Mouse (Mus musculus): ENCODE data around the gene Stpg3. TPM values are rescaled to one million over a fixed set of nuclear protein-coding genes. Genes with fewer than 3 reads are reported as not detected.
"Not testable (repeated sequence)": the region's sequence is repeated elsewhere in the genome, so short reads cannot be mapped to it uniquely, and the experiment has no call there.

The Stpg3 gene
- not detected in 2 replicates for polyA plus RNA-seq (2014; fragmentation: Nextera tagmentation; extraction: Ambion mirVana)

- Histone ChIP-seq H3K4me1 (ENCODE audit: control insufficient read depth, insufficient read depth, low read length) (peaks cover 10% of the 10 kb centered on the region), H3K9me3 (ENCODE audit: control insufficient read depth, low read length) (no peaks in the 10 kb centered on the region), H3K36me3 (ENCODE audit: control insufficient read depth, insufficient read depth, low read length) (no peaks in the 10 kb centered on the region), H3K4me2 (ENCODE audit: low read depth, low read length) (no peak within 1 kb of the TSS), H3K9ac (replicated peaks; ENCODE audit: low read depth, low read length) (no peak within 1 kb of the TSS), H3K27ac (ENCODE audit: low read depth, low read length) (no peak within 1 kb of the TSS), H3K27me3 (ENCODE audit: control insufficient read depth, insufficient read depth, low read length) (no peaks in the 10 kb centered on the region), H3K4me3 (ENCODE audit: low read depth, low read length) (no peak within 1 kb of the TSS)
- 82% methylated on average over 3 of the region's 3 CpGs for WGBS
- no peak for ATAC-seq (ENCODE audit: low read depth)
Observed at GRCm38 (mm10) chr2:25214444-25214843, at the start of gene Stpg3. Stpg3 (minus strand) TSS chr2:25214637.

GRCm38 (mm10) chr2:25263623-25264285 is 49.3 kb upstream of the Stpg3 start:
- Histone ChIP-seq H3K4me3 (ENCODE audit: low read depth, low read length) (peak overlapping the region; percentile 71), H3K9ac (replicated peaks; ENCODE audit: low read depth, low read length) (peak overlapping the region; percentile 68), H3K27ac (ENCODE audit: low read depth, low read length) (peak overlapping the region; percentile 68; the same call in 1 of the 2 replicates), H3K4me2 (ENCODE audit: low read depth, low read length) (peak overlapping the region; percentile 99), H3K27me3 (ENCODE audit: control insufficient read depth, insufficient read depth, low read length) (no peaks in the 10 kb centered on the region), H3K9me3 (ENCODE audit: control insufficient read depth, low read length) (no peaks in the 10 kb centered on the region), H3K36me3 (ENCODE audit: control insufficient read depth, insufficient read depth, low read length) (peaks cover under 1% of the 10 kb centered on the region), H3K4me1 (ENCODE audit: control insufficient read depth, insufficient read depth, low read length) (peaks cover 50% of the 10 kb centered on the region)
- WGBS: 11% methylated on average over 12 of the region's 12 CpGs
- no peak for ATAC-seq (ENCODE audit: low read depth)

DNA sequence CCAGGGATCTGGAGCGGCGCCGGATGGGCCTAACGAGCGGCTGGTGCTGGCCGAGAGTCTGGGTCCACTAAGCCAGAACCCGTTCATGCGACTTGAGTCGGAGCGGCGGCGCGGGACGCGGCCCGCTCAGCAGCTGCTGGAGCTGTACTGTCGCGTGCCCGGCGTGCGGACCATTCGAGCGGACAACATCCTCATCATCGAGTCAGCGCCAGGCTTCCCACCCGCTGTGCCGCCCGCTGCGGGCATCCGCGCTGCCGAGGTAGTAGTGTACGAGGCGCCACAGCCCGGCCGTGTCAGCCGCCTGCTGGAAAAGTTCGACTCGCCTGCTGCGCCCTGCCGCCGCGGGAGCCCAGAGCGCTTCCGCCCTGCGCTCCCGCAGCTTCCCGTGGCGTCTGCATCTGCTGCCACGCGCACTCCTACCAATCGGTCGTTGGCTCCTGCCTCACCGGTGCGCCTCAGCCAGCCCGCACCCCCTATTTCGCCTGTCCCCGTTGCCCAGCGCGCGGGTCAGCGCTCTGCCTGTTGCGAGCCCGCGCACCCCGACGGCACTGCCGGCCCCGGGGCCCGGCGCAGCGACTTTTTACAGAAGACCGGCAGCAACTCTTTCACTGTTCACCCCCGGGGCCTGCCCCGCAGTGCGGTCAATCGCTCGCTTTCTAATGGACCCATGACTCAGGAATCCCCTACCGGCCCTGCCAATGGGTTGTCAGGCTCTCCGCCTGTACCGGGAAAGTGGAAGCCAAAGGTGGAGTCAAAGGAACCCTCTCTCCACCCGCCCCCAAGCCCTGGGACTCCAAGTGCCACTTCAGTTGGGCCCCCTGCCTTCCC is 48.6 kb upstream of the Stpg3 start:
- WGBS: under 1% methylated on average over 82 of the region's 82 CpGs
- Histone ChIP-seq H3K4me3 (ENCODE audit: low read depth, low read length) (peak overlapping the region; percentile 71), H3K27me3 (ENCODE audit: control insufficient read depth, insufficient read depth, low read length) (no peaks in the 10 kb centered on the region), H3K27ac (ENCODE audit: low read depth, low read length) (peak overlapping the region; percentile 68), H3K4me1 (ENCODE audit: control insufficient read depth, insufficient read depth, low read length) (peaks cover 50% of the 10 kb centered on the region), H3K36me3 (ENCODE audit: control insufficient read depth, insufficient read depth, low read length) (no peaks in the 10 kb centered on the region), H3K9ac (replicated peaks; ENCODE audit: low read depth, low read length) (peak overlapping the region; percentile 68), H3K4me2 (ENCODE audit: low read depth, low read length) (peak overlapping the region; percentile 99), H3K9me3 (ENCODE audit: control insufficient read depth, low read length) (no peaks in the 10 kb centered on the region)
- peak; percentile 23; the same call in 1 of the 2 replicates for ATAC-seq (ENCODE audit: low read depth)

GRCm38 (mm10) chr2:25262291-25262767 is 47.9 kb upstream of the Stpg3 start, which contains the start of gene Tprn:
Tprn (plus strand) TSS chr2:25262618.
- H3K36me3 ChIP-seq (ENCODE audit: control insufficient read depth, insufficient read depth, low read length): no peaks in the 10 kb centered on the region
- no peaks in the 10 kb centered on the region for H3K27me3 ChIP-seq (ENCODE audit: control insufficient read depth, insufficient read depth, low read length)
- peak within 1 kb of the TSS; percentile 68 for H3K9ac ChIP-seq (replicated peaks; ENCODE audit: low read depth, low read length)
- H3K4me3 ChIP-seq (ENCODE audit: low read depth, low read length): peak within 1 kb of the TSS; percentile 71
- H3K4me2 ChIP-seq (ENCODE audit: low read depth, low read length): peak within 1 kb of the TSS; percentile 99
- H3K27ac ChIP-seq (ENCODE audit: low read depth, low read length): peak within 1 kb of the TSS; percentile 68
- under 1% methylated on average over 39 of the region's 39 CpGs for WGBS
- no peaks in the 10 kb centered on the region for H3K9me3 ChIP-seq (ENCODE audit: control insufficient read depth, low read length)
- peak; percentile 98 for ATAC-seq (ENCODE audit: low read depth)
- peaks cover 43% of the 10 kb centered on the region for H3K4me1 ChIP-seq (ENCODE audit: control insufficient read depth, insufficient read depth, low read length)

DNA sequence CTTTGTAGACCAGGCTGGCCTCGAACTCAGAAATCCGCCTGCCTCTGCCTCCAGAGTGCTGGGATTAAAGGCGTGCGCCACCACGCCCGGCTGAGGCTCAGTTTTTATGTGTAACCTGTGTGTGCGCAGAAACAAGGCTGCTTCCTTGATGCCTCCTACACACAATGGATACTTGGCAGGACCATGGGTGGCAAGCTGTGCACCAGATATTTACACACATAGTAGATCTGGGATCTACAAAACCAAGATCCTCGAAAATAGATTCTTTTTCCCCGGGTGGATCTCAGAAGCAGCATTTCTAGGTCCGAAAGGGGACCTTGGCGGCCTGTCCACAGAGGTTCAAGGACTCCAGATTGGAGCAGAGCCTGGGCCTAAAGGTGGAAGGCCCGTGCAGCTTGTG is 47.4 kb upstream of the Stpg3 start:
- WGBS: 48% methylated on average over 12 of the region's 12 CpGs
- Histone ChIP-seq H3K4me2 (ENCODE audit: low read depth, low read length) (peak overlapping the region; percentile 99), H3K4me3 (ENCODE audit: low read depth, low read length) (peak overlapping the region; percentile 71), H3K4me1 (ENCODE audit: control insufficient read depth, insufficient read depth, low read length) (peaks cover 38% of the 10 kb centered on the region), H3K9ac (replicated peaks; ENCODE audit: low read depth, low read length) (peak overlapping the region; percentile 68), H3K27ac (ENCODE audit: low read depth, low read length) (peak overlapping the region; percentile 68; the same call in 1 of the 2 replicates), H3K36me3 (ENCODE audit: control insufficient read depth, insufficient read depth, low read length) (no peaks in the 10 kb centered on the region), H3K9me3 (ENCODE audit: control insufficient read depth, low read length) (no peaks in the 10 kb centered on the region), H3K27me3 (ENCODE audit: control insufficient read depth, insufficient read depth, low read length) (no peaks in the 10 kb centered on the region)
- ATAC-seq (ENCODE audit: low read depth): peak; percentile 2

- Histone ChIP-seq H3K27me3 (ENCODE audit: control insufficient read depth, insufficient read depth, low read length) (no peaks in the 10 kb centered on the region; the same call in 1 of the 2 replicates), H3K4me2 (ENCODE audit: low read depth, low read length) (no peak overlapping the region), H3K36me3 (ENCODE audit: control insufficient read depth, insufficient read depth, low read length) (no peaks in the 10 kb centered on the region), H3K9ac (replicated peaks; ENCODE audit: low read depth, low read length) (no peak overlapping the region), H3K4me3 (ENCODE audit: low read depth, low read length) (no peak overlapping the region), H3K27ac (ENCODE audit: low read depth, low read length) (no peak overlapping the region), H3K4me1 (ENCODE audit: control insufficient read depth, insufficient read depth, low read length) (peaks cover 20% of the 10 kb centered on the region), H3K9me3 (ENCODE audit: control insufficient read depth, low read length) (no peaks in the 10 kb centered on the region)
- WGBS: 56% methylated on average over 2 of the region's 2 CpGs
- no peak for ATAC-seq (ENCODE audit: low read depth)
Observed at GRCm38 (mm10) chr2:25258887-25259286, 44.5 kb upstream of the Stpg3 start.

DNA sequence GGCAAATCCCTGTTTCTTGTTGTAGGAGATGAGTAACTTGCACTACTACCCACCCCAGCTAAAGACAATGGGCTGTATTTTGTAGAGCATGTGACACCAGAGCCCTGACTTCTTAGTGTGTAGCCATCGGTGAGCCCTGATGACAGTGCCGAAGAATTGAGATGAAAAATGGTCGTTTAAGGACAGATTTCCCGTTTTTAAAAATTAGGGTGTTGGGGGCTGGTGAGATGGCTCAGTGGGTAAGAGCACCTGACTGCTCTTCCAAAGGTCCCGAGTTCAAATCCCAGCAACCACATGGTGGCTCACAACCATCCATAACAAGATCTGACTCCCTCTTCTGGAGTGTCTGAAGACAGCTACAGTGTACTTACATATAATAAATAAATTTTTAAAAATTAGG is 42.8 kb upstream of the Stpg3 start:
- H3K9ac ChIP-seq (replicated peaks; ENCODE audit: low read depth, low read length); H3K27ac ChIP-seq (ENCODE audit: low read depth, low read length); H3K4me2 ChIP-seq (ENCODE audit: low read depth, low read length); ATAC-seq (ENCODE audit: low read depth); H3K9me3 ChIP-seq (ENCODE audit: control insufficient read depth, low read length); H3K27me3 ChIP-seq (ENCODE audit: control insufficient read depth, insufficient read depth, low read length); H3K36me3 ChIP-seq (ENCODE audit: control insufficient read depth, insufficient read depth, low read length); H3K4me3 ChIP-seq (ENCODE audit: low read depth, low read length): not testable (repeated sequence)
- peaks cover 12% of the 10 kb centered on the region for H3K4me1 ChIP-seq (ENCODE audit: control insufficient read depth, insufficient read depth, low read length)
- WGBS: 92% methylated on average over 5 of the region's 5 CpGs

DNA sequence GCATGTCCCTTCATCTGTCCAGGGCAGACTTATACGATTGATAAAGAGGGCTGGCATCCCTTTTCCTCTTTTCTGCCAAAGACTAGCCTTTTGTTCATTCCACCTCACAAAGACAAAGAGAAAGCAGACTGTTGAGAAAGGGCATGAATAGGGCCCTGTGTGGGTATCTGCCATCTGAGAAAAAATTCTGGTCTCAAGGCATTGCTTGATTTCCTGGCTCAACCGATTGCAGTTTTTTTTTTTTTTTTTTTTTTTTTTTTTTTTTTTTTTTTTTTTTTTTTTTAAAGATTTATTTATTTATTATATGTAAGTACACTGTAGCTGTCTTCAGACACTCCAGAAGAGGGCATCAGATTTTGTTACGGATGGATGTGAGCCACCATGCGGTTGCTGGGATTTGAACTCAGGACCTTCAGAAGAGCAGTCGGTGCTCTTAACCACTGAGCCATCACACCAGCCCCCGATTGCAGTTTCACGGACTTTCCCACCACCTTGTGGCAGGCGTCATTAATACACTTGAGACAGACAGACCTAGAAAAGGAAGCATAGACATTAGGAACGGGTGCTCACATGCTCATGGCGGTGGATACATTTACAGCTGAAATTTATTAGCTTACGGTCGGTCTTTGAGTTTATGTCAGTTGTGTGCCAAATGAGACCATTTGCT is 42.1 kb upstream of the Stpg3 start:
- Histone ChIP-seq H3K4me2 (ENCODE audit: low read depth, low read length) (peak overlapping the region; percentile 99), H3K9ac (replicated peaks; ENCODE audit: low read depth, low read length) (peak overlapping the region; percentile 80; the same call in 1 of the 2 replicates), H3K4me3 (ENCODE audit: low read depth, low read length) (peak overlapping the region; percentile 98), H3K4me1 (ENCODE audit: control insufficient read depth, insufficient read depth, low read length) (peaks cover 12% of the 10 kb centered on the region)
- H3K27ac ChIP-seq (ENCODE audit: low read depth, low read length); H3K27me3 ChIP-seq (ENCODE audit: control insufficient read depth, insufficient read depth, low read length); H3K36me3 ChIP-seq (ENCODE audit: control insufficient read depth, insufficient read depth, low read length); ATAC-seq (ENCODE audit: low read depth); H3K9me3 ChIP-seq (ENCODE audit: control insufficient read depth, low read length): not testable (repeated sequence)
- WGBS: 53% methylated on average over 11 of the region's 12 CpGs
